Mouse (Mus musculus): Measurements from ENCODE around the gene 2900026A02Rik.

GRCm38 (mm10) chr5:113049876-113050275 is 171.2 kb downstream of the 2900026A02Rik start:
- TF ChIP-seq CTCF (IDR thresholded peaks at IDR 0.05; ENCODE audit: extremely low read depth, insufficient read length, insufficient replicate concordance, low read depth, low read length), result no peak
- no peak for TF ChIP-seq POLR2A (IDR thresholded peaks at IDR 0.05; ENCODE audit: low read depth, low read length)

All from small intestine, adult 2 months (tissue).